8 mouse cellular contexts compared by ENCODE assay signal in genomic region chr10:53435181-53435874, GRCm38 (mm10). TPM values are rescaled to one million over a fixed set of nuclear protein-coding genes. Genes with fewer than 3 reads are reported as not detected.
A peak's percentile ranks its signal among the peaks of the same experiment; 100 is the strongest.
DNase-seq lines count a peak whose midpoint lies in the region.

No protein-coding gene starts in this region.

- H3K9me3 ChIP-seq in megakaryocyte, embryonic 14.5 days: no peaks in the 10 kb centered on the region

- H3K4me3 ChIP-seq in megakaryocyte, embryonic 14.5 days (replicated peaks): peak overlapping the region; percentile 38

- peaks cover 44% of the 10 kb centered on the region for H3K4me1 ChIP-seq in megakaryocyte, embryonic 14.5 days

- H3K27me3 ChIP-seq in megakaryocyte, embryonic 14.5 days (replicated peaks): no peaks in the 10 kb centered on the region

- DNase-seq in adrenal gland, adult 2 months: peak; percentile 80
- DNase-seq in cerebellum, postnatal 36 days: peak; percentile 30 to 31
- DNase-seq in gastrocnemius, postnatal 14 days: peak; percentile 85
- DNase-seq in induced T-regulatory cell, adult 2 months (ENCODE audit: low read depth): peak; percentile 52
- DNase-seq in left cerebral cortex, postnatal 36 days (ENCODE audit: low spot score in 2 of 2): peak; percentile 20 to 41
- peak; percentile 21 for DNase-seq in right cerebral cortex, postnatal 25 days
- DNase-seq in urinary bladder, postnatal 4 days (ENCODE audit: low spot score in 2 of 2): peak; percentile 70 to 85

- intact Hi-C loops in gastrocnemius, postnatal 14 days (cut with DNase I; ENCODE audit: low total_unique reads): loop anchor here (10.0 kb wide), 1 partner anchor 69 kb away; no protein-coding TSS in a partner anchor
- intact Hi-C loops in left cerebral cortex, postnatal 36 days (cut with DNase I): no loop called here

- H3K36me3 ChIP-seq in megakaryocyte, embryonic 14.5 days (replicated peaks; ENCODE audit: low read length): no peaks in the 10 kb centered on the region

RNA-seq across cellular contexts. Expression of gene Cep85l, which starts 55.6 kb away (rescaled TPM):
- 10 to 100 TPM in 1 of 2 experiments, 1 to 10 TPM in 1; 9.5 to 10.6 TPM for total RNA-seq in adrenal gland, adult 2 months (2021)
- polyA plus RNA-seq in adrenal gland, adult 2 months (2012; rRNA removed): 3.6 TPM in 2 replicates
- 10 to 100 TPM; 28.0 to 68.5 TPM for total RNA-seq in gastrocnemius, postnatal 14 days (2021)
- total RNA-seq in left cerebral cortex, postnatal 36 days (2021): 10 to 100 TPM; 19.4 to 19.8 TPM
- 0.15 TPM in 1 of 2 replicates, not detected in the other for polyA plus RNA-seq in megakaryocyte, embryonic 14.5 days (2012; ENCODE audit: insufficient read depth, low replicate concordance)

Comparison
In these comparisons a context has a peak if more than half of its experiments do, and no peak if none do; other contexts are left out.
1. Peak in every context shown above with its lines: DNase-seq and H3K4me3 ChIP-seq.
2. DNase-seq: peak in every context shown above with its lines; median percentile 85 in gastrocnemius, postnatal 14 days; 80 in adrenal gland, adult 2 months; 78 in urinary bladder, postnatal 4 days; 52 in induced T-regulatory cell, adult 2 months; 30 in cerebellum, postnatal 36 days; 30 in left cerebral cortex, postnatal 36 days; 21 in right cerebral cortex, postnatal 25 days.